Mouse (Mus musculus): ENCODE measurements around the gene Selenof.
"Not testable (repeated sequence)": the region's sequence is repeated elsewhere in the genome, so short reads cannot be mapped to it uniquely, and the experiment has no call there.

Selenof gene

GRCm38 (mm10) chr3:144602819-144603218 lies 32.7 kb downstream of the Selenof start:
- no peak for DNase-seq (ENCODE audit: low spot score in 2 of 2)

- DNase-seq (ENCODE audit: low spot score in 2 of 2), result no peak
Measured at GRCm38 (mm10) chr3:144603558-144603957, 33.5 kb downstream of the Selenof start.

GRCm38 (mm10) chr3:144604205-144604604 lies 34.1 kb downstream of the Selenof start:
- DNase-seq (ENCODE audit: low spot score in 2 of 2), result no peak

GRCm38 (mm10) chr3:144605811-144606210 lies 35.7 kb downstream of the Selenof start:
- DNase-seq (ENCODE audit: low spot score in 2 of 2), result not testable (repeated sequence)

- DNase-seq (ENCODE audit: low spot score in 2 of 2), result no peak
Measured at GRCm38 (mm10) chr3:144606449-144606848, 36.3 kb downstream of the Selenof start.

- DNase-seq (ENCODE audit: low spot score in 2 of 2), result no peak
Measured at GRCm38 (mm10) chr3:144608090-144608489, 38.0 kb downstream of the Selenof start.

- DNase-seq (ENCODE audit: low spot score in 2 of 2), result no peak
Measured at GRCm38 (mm10) chr3:144610759-144611158, 40.7 kb downstream of the Selenof start.

- DNase-seq (ENCODE audit: low spot score in 2 of 2), result peak in 1 of 2 experiments; percentile 57
Measured at GRCm38 (mm10) chr3:144611626-144612271, 41.6 kb downstream of the Selenof start.

- no peak for DNase-seq (ENCODE audit: low spot score in 2 of 2)
Measured at GRCm38 (mm10) chr3:144612382-144612781, 42.3 kb downstream of the Selenof start.

GRCm38 (mm10) chr3:144614277-144614676 lies 44.2 kb downstream of the Selenof start:
- DNase-seq (ENCODE audit: low spot score in 2 of 2), result no peak

- DNase-seq (ENCODE audit: low spot score in 2 of 2), result no peak
Measured at GRCm38 (mm10) chr3:144614698-144615097, 44.6 kb downstream of the Selenof start.

- no peak for DNase-seq (ENCODE audit: low spot score in 2 of 2)
Measured at GRCm38 (mm10) chr3:144615459-144615858, 45.4 kb downstream of the Selenof start.

- DNase-seq (ENCODE audit: low spot score in 2 of 2), result peak; percentile 70 to 84
Measured at GRCm38 (mm10) chr3:144616654-144617425, 46.7 kb downstream of the Selenof start.

GRCm38 (mm10) chr3:144617633-144618180 lies 47.6 kb downstream of the Selenof start:
- no peak for DNase-seq (ENCODE audit: low spot score in 2 of 2)

GRCm38 (mm10) chr3:144622930-144623612 lies 53.0 kb downstream of the Selenof start:
- no peak for DNase-seq (ENCODE audit: low spot score in 2 of 2)

GRCm38 (mm10) chr3:144625691-144626090 lies 55.6 kb downstream of the Selenof start:
- no peak for DNase-seq (ENCODE audit: low spot score in 2 of 2)

- no peak for DNase-seq (ENCODE audit: low spot score in 2 of 2)
Measured at GRCm38 (mm10) chr3:144628005-144628914, 58.2 kb downstream of the Selenof start.

- DNase-seq (ENCODE audit: low spot score in 2 of 2), result no peak
Measured at GRCm38 (mm10) chr3:144628915-144629230, 58.8 kb downstream of the Selenof start.

GRCm38 (mm10) chr3:144635236-144635635 lies 65.1 kb downstream of the Selenof start:
- DNase-seq (ENCODE audit: low spot score in 2 of 2), result no peak

- no peak for DNase-seq (ENCODE audit: low spot score in 2 of 2)
Measured at GRCm38 (mm10) chr3:144638110-144638509, 68.0 kb downstream of the Selenof start.

- DNase-seq (ENCODE audit: low spot score in 2 of 2), result no peak
Measured at GRCm38 (mm10) chr3:144639387-144639786, 69.3 kb downstream of the Selenof start.
